Mouse (Mus musculus) neural tube, embryonic 11.5 days (tissue): ENCODE results near the gene ccdc198. TPM values are rescaled to one million over a fixed set of nuclear protein-coding genes. Genes with fewer than 3 reads are reported as not detected.
"Not testable (repeated sequence)": the region's sequence is repeated elsewhere in the genome, so short reads cannot be mapped to it uniquely, and the experiment has no call there.

Experiments used
- ATAC-seq: fragments of 200-750 bp; cut with Nextera tagmentation; 2 replicates; pipeline ENCODE4 v1.8.0; 2017; ENCODE audit warnings: moderate number of reproducible peaks, mild to moderate bottlenecking, moderate TSS enrichment, moderate library complexity; ENCODE audit not compliant: insufficient read depth, low FRiP score, low TSS enrichment
- DNase-seq: peaks from one replicate; pipeline ENCODE4 v3.0.0-alpha.2; 2015; ENCODE audit warnings: low spot score
- H3K27ac ChIP-seq: fragments of 300-500 bp; sonication (generic); 2 replicates; pipeline ENCODE4 v1.5.1; 2014; ENCODE audit warnings: low read depth, mild to moderate bottlenecking, low read length
- H3K27me3 ChIP-seq: fragments of 300-500 bp; sonication (generic); 2 replicates; pipeline ENCODE4 v1.6.1; 2014; ENCODE audit warnings: mild to moderate bottlenecking, low read length, mixed read lengths; ENCODE audit not compliant: control insufficient read depth, insufficient read depth
- H3K36me3 ChIP-seq: fragments of 300-500 bp; sonication (generic); 2 replicates; pipeline ENCODE4 v1.6.1; 2014; ENCODE audit warnings: mild to moderate bottlenecking, low read length, moderate library complexity, mixed read lengths; ENCODE audit not compliant: control insufficient read depth, insufficient read depth
- H3K4me1 ChIP-seq: fragments of 300-500 bp; sonication (generic); 2 replicates; pipeline ENCODE4 v1.6.1; 2014; ENCODE audit warnings: low read length, mixed read lengths; ENCODE audit not compliant: control insufficient read depth, insufficient read depth
- H3K4me2 ChIP-seq: fragments of 300-500 bp; sonication (generic); 2 replicates; pipeline ENCODE4 v1.6.1; 2014; ENCODE audit warnings: low read depth, mild to moderate bottlenecking, moderate library complexity
- H3K4me3 ChIP-seq: fragments of 300-500 bp; sonication (generic); 2 replicates; pipeline ENCODE4 v1.5.1; 2014; ENCODE audit warnings: low read depth, low read length
- H3K9ac ChIP-seq: fragments of 300-500 bp; sonication (generic); 2 replicates; pipeline ENCODE4 v1.6.1; 2014; ENCODE audit warnings: mild to moderate bottlenecking, low read length
- H3K9me3 ChIP-seq: fragments of 300-500 bp; sonication (generic); 2 replicates; pipeline ENCODE4 v1.6.1; 2016; ENCODE audit warnings: low read length; ENCODE audit not compliant: control insufficient read depth
- WGBS: fragments of 180-500 bp; shearing (Covaris S2); extraction: QIAGEN DNeasy Blood & Tissue Kit; methylation state at CpG from one replicate; pipeline ENCODE4 v1.1.7; 2014; 5-methylcytosine and 5-hydroxymethylcytosine counted together
- polyA plus RNA-seq: library from polyadenylated mRNA; unstranded; fragments of >200 nt; fragmentation: Nextera tagmentation; extraction: Ambion mirVana; gene quantifications from 2 replicates; pipeline ENCODE4 v1.2.1, GENCODE M21; 2014

Gene ccdc198
- 0.46 and 0.87 TPM in 2 replicates for polyA plus RNA-seq

DNA sequence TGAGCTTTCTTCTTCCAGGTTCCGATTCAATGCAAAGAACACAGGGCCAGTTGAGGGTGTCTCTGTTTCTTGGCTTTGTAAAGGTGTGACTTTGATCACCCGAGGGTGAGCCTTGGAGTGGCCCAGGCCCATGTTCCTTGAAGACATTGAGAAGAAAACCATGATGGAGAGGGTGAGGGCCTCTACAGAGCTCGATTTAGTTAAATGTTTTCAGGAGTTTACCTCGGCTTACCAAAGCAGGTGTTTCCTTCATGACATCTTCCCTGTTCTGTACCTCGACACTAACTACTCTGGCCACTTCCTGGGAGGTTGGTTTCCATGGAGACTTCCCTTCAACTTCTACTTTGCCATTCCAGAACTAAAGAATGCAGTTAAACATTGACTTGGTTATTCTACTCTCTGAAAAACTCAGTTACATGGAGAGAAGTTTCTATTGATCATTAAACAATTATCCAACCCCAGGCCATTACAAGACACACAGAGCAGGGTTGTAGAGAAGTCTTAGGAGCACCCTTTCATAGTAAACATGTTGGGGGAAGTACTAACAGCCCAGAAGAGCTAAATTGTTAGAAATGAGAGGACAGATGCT is at the start of gene ccdc198:
ccdc198 (minus strand) TSS at position 349 of the 589 bp plus-strand sequence.
- 44% methylated on average over 5 of the region's 5 CpGs for WGBS
- H3K4me3 ChIP-seq = no peak within 1 kb of the TSS
- H3K9me3 ChIP-seq = no peaks in the 10 kb centered on the region
- H3K27me3 ChIP-seq = no peaks in the 10 kb centered on the region
- H3K27ac ChIP-seq = no peak within 1 kb of the TSS
- H3K4me1 ChIP-seq = no peaks in the 10 kb centered on the region
- H3K4me2 ChIP-seq = no peak within 1 kb of the TSS
- ATAC-seq (no peak), DNase-seq (no peak)
- H3K9ac ChIP-seq = no peak within 1 kb of the TSS
- H3K36me3 ChIP-seq = no peaks in the 10 kb centered on the region

DNA sequence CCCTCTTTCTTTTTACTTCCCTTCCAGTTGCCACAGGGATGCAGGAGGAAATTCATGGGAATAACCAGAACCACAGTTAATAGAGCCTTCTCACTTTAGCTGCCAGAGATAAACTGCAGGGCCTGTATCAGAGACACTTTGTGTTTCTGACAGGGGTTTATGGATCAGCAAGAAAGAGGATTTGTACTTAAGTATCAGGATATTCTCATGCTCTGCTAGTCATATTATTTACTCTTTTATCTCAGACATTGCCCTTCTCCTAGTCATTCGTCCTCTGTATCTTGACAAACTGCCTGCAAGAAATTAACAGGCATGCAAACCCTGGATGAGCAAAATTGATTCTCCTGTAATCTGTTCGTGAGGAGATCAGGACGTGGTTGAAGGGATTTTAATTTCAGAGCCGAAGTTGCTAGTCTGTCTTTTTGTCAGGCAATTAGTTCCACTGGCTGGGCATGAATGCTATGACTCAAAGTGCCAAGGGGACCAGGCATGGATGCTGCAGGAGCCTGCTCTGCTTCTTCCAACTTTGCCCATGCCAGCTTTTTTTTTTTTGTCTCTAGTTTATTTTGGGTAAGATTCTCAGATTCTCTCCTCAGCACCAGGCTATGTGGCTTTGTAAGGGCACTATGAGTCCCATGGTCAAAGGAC is 48.7 kb upstream of the ccdc198 start:
- H3K4me1 ChIP-seq = no peaks in the 10 kb centered on the region
- no peak overlapping the region for H3K4me2 ChIP-seq
- H3K27ac ChIP-seq = no peak overlapping the region
- no peaks in the 10 kb centered on the region for H3K27me3 ChIP-seq
- no peaks in the 10 kb centered on the region for H3K9me3 ChIP-seq
- no peak overlapping the region for H3K9ac ChIP-seq
- no peaks in the 10 kb centered on the region for H3K36me3 ChIP-seq
- ATAC-seq (no peak), DNase-seq (peak; percentile 36)
- H3K4me3 ChIP-seq = no peak overlapping the region
- 36% methylated on average over 4 of the region's 4 CpGs for WGBS

DNA sequence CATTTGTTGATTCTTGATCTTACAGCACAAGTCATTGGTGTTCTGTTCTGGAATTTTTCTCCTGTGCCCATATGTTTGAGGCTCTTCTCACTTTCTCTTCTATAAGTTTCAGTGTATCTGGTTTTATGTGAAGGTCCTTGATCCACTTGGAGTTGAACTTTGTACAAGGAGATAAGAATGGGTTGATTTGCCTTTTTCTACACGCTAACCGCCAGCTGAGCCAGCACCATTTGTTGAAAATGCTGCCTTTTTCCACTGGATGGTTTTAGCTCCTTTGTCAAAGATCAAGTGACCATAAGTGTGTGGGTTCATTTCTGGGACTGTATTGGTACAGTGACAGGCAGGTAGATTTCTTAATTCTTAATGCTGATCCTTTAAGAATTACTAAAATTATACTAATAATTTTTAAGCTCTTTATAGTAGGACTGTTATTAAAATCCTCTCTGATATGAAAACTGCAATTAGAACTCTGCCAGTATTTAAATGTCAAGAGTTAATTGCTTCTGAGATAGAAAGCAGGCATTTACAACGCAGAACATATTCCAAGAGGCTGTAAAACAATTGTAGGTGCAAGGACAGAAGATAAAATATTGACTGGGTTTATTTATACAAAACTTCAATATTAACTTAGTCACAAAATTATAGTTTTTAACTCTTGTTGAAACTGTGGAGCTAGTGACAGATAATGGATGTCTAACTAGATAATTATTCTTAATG is 44.9 kb upstream of the ccdc198 start:
- Histone ChIP-seq H3K27me3 (no peaks in the 10 kb centered on the region), H3K36me3 (no peaks in the 10 kb centered on the region), H3K4me2 (no peak overlapping the region), H3K4me1 (no peaks in the 10 kb centered on the region), H3K9me3 (no peaks in the 10 kb centered on the region), H3K4me3 (no peak overlapping the region), H3K27ac (no peak overlapping the region), H3K9ac (no peak overlapping the region)
- no peak for DNase-seq
- WGBS = 89% methylated on average over 3 of the region's 3 CpGs
- ATAC-seq = no peak

DNA sequence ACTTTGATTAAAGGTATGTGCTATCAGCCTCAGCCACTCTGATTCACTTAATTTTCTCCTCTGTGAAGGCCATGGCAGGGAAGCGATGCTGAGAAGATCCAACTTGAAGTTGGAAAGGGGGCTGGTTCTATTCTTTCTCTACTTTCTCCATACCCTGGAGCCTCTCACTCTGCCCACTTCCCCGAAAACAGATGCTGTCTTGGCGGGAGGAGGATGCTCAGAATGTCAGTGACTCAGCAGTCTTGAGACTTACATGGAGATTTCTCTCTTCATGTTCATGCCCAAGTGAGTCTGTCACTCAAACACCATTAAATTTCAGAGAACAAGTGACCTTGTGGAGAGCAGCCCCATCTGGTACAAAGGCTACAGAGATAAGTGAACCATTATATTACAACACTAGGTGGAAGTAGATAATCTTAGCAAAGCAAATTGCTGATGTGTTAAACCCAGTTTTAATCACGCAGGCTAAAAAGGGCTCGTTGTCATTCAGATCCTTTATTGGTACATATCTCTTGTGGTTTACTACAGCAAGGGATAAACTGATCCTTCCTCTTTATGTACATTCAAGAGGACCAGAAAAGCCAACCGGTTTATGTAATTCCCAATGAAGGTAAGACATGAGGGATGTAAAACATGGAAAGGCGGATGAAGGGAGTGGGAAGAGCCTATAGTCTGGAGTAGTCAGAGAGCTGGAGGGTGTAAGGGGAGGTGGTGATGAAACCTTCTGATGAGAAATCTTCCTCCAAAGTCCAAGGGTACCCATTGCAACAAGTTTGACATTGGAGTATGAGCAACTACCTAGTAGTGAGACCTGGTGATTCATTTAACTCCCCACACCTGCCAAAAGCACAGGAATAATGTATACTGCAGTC is 38.7 kb upstream of the ccdc198 start:
- no peaks in the 10 kb centered on the region for H3K9me3 ChIP-seq
- no peaks in the 10 kb centered on the region for H3K27me3 ChIP-seq
- H3K36me3 ChIP-seq = no peaks in the 10 kb centered on the region
- WGBS = 90% methylated on average over 7 of the region's 7 CpGs
- H3K4me3 ChIP-seq = no peak overlapping the region
- no peak overlapping the region for H3K27ac ChIP-seq
- H3K4me2 ChIP-seq = no peak overlapping the region
- H3K9ac ChIP-seq = no peak overlapping the region
- no peak for DNase-seq
- ATAC-seq = no peak
- no peaks in the 10 kb centered on the region for H3K4me1 ChIP-seq

DNA sequence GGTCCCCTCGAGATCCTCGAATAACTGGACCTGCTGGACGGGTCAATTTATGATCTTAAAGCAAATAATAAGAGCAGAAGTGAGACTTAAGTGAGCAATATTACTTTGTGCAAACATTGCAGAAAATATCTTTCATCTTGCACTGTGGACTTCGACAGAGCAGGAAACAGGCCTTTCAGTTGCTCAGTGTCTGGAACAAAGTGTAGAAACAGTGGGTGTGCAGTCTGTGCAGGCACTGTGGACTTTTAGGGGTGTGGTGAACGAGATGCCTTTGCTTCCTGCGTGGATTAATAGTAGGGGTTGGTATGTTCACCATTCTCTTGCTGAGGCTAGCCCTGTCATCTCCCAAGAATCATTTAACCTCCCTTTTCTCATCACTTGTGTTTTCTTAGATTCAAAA is 33.6 kb upstream of the ccdc198 start:
- Histone ChIP-seq H3K27me3 (no peaks in the 10 kb centered on the region), H3K36me3 (no peaks in the 10 kb centered on the region)
- no peak for ATAC-seq

DNA sequence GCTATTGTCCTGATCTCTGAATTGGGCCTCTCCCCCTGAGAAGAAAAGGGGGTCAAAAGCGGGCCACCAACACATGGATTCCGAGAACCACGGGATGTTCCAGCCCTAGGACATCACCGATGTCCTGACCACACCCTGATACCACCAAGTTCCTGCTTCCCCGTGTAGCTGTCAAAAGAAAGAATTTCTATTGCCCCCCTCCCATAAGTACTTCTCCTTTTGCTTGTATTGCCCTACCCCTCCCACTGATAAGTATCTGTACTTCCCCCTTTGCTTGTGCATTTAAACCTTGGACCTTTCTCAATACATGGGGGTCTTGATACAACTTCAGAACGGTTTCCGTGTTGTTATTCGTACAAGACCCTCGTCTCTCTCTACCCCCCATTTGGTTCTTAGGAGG is 33.2 kb upstream of the ccdc198 start:
- not testable (repeated sequence) for H3K4me3 ChIP-seq, H3K4me2 ChIP-seq, ATAC-seq, H3K27ac ChIP-seq, H3K9ac ChIP-seq, H3K4me1 ChIP-seq, H3K9me3 ChIP-seq, DNase-seq, H3K27me3 ChIP-seq, H3K36me3 ChIP-seq
- WGBS = 93% methylated on average over 9 of the region's 9 CpGs

More for the DNA sequence above, 33.6 kb upstream of the ccdc198 start:
- 84% methylated on average over 6 of the region's 6 CpGs for WGBS
- Histone ChIP-seq H3K4me2 (no peak overlapping the region), H3K9ac (no peak overlapping the region), H3K27ac (no peak overlapping the region), H3K9me3 (no peaks in the 10 kb centered on the region), H3K4me1 (no peaks in the 10 kb centered on the region), H3K4me3 (no peak overlapping the region)
- DNase-seq = no peak

DNA sequence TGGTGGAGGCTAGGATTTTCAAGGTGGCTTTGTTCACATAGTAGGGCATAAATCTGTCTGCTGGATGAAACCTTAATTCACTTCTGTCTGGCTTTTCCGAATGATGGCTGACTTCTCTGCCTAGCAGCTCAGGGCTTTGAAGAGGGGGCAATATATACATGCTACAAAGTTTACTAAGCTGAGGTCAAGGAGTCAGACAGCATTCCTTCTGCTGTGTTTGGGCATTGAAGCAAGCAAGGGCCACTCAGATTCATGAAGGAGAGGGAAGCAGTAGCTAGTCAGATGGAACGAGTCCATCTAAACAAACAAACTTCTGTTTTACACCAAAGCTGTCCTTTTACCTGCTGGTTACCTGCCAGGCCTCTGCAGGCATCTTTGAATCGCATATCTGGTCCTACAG is 32.4 kb upstream of the ccdc198 start:
- H3K4me1 ChIP-seq = no peaks in the 10 kb centered on the region
- H3K9me3 ChIP-seq = no peaks in the 10 kb centered on the region
- 59% methylated on average over 3 of the region's 3 CpGs for WGBS
- no peak overlapping the region for H3K27ac ChIP-seq
- H3K4me2 ChIP-seq = no peak overlapping the region
- ATAC-seq (no peak), DNase-seq (no peak)
- H3K36me3 ChIP-seq = no peaks in the 10 kb centered on the region
- H3K9ac ChIP-seq = no peak overlapping the region
- no peaks in the 10 kb centered on the region for H3K27me3 ChIP-seq
- H3K4me3 ChIP-seq = no peak overlapping the region

DNA sequence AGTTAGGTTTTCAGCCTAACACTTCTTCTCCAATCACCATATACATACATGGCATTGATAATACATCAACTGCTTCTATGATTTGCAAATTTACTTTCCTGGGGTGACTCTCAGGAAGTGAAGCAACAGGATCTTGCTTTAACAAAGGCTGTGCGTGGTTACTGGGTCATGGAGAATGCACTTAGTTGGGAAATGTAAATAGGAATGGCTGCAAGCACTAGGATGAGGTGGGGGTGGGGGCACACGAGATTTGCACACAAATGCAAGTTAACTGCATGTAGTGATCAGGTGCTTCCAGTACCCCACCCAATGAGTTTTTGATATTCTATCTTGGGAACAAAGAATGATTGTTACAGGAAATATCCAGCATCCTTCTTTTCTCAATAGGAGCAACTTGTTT is 30.1 kb upstream of the ccdc198 start:
- no peaks in the 10 kb centered on the region for H3K27me3 ChIP-seq
- no peaks in the 10 kb centered on the region for H3K36me3 ChIP-seq
- no peaks in the 10 kb centered on the region for H3K9me3 ChIP-seq
- no peak for ATAC-seq
- no peaks in the 10 kb centered on the region for H3K4me1 ChIP-seq
- WGBS = 50% methylated on average over 2 of the region's 2 CpGs
- no peak overlapping the region for H3K4me3 ChIP-seq
- H3K9ac ChIP-seq = no peak overlapping the region
- H3K4me2 ChIP-seq = no peak overlapping the region
- no peak for DNase-seq
- H3K27ac ChIP-seq = no peak overlapping the region
